Mouse (Mus musculus): Measurements from ENCODE around the gene Poll.

The Poll gene

GRCm38 (mm10) chr19:45531554-45531953 is 28.8 kb downstream of the Poll start:
- no peak for DNase-seq

DNA sequence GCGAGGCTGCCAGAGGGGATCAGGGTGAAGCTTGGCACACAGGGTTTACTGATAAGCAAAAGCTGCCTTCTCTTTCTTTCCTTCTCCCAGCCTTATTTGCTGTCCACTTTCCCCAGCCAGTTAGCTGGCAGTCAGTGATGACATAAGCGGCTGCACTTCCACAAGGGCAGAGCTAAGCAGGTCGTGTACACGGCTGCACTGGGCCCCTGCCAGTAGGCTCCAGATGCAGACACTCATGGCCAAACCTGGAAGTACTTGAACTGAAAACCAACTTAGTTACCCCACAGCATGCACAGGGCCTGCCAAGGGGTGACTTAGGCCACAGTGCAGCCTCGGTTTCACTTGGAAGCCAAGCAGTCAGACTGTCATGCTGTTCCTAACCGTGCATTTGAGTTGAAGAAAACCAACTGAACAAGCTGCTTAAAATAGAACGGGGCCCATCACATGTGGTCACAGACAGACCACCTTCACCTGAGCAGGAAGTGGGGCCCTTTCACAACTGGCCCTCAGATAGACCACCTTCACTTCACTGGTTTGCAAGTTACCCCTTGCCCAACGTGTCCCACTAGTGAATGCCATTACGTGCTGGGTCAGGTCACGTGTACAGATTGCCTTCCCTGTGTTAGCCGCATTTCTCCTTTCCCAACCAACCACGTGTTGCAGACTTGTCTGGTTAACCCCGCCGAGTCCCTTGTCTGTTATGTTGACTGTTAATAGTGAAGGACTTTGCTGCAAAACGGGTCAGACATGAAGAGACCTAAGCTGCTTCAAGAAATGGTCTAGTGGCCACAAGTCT is 29.9 kb downstream of the Poll start:
- no peak for DNase-seq

- no peak for DNase-seq
Measured at GRCm38 (mm10) chr19:45529294-45529693, 31.0 kb downstream of the Poll start.

DNA sequence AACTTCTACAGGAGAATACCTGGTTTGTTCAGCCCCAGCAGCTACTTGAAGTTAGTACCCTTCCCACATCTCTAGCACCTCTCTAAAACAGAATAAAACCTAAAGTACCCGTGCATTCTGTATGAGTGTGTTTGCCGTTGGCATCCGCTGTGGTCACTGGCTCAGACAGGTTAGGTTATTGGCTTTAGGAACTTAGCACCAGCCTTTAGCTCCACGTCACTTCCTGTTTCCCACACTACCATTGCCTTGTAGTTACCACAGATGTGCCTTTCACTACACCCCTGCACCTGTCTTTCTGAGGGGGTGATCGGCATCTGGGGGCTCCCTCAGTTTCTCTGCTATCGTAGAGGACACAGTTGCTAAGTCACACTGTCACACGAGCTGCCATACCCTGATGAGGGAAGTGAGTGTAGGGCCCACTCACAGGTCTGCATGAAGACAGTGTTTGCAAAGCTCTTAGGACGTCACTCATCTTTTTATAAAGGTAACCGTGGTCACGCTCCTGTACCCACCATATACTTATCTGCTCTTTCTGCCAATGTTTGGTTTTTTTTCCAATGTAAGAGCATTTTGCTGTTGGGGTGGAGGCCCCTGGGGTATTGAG is 32.3 kb downstream of the Poll start:
- no peak for DNase-seq

DNA sequence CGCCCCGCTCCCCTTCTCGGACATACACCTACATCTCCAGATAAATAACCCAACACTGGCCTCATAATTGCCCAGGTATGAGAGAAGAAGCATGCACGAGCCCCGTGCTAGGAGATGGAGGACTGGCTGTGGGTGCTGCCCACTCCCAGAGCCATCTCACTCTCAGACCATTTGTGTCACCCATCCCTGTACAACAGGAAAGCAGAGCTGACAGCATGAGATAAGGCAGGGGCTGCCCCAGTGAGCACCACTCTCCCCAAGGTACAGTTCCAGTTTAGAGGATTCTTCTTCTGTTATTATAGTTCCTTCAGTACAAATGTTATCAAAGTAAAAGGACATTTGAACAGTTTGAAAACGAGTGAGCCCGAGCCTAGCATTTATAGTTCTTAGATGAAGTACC is 32.9 kb downstream of the Poll start:
- DNase-seq = no peak

- DNase-seq = no peak
Measured at GRCm38 (mm10) chr19:45516264-45516663, 44.1 kb downstream of the Poll start.

DNA sequence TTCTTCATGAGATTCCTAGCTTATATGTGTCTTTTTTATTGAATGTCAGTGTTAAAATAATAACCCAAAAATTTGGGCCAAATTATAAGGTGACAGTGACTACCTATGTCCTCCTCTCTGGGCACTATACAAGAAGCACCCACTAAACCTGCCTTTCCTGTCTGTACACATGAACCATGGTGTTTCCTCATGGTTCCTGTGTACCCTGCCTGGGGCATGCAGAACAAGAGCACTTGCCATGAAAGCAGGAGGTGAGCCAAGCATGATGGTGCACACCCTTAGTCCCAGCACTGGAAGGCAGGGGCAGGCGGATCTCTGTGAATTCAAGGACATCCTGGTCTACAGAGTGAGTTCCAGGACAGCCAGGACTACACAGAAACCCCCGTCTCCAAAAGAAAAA is 45.0 kb downstream of the Poll start:
- DNase-seq = no peak

DNA sequence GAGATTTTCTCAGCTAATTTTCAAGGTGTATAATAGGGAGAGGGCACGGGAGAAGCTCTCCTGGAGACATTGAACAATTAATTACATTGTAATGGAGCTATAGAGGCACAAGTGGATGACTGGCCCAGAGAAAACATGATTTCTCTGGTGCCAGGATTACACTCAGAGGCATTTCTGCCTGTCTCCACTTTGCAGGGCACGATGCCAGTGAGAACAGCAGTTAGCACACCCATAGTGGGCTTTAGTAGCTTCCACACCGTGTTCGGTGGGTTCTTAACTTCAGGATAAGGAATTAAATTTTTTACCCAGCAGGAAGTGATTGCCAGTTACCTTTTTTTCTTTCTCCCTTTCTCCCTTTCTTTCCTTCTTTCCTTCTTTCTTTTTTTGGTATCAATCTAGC is 48.9 kb downstream of the Poll start:
- no peak for DNase-seq

DNA sequence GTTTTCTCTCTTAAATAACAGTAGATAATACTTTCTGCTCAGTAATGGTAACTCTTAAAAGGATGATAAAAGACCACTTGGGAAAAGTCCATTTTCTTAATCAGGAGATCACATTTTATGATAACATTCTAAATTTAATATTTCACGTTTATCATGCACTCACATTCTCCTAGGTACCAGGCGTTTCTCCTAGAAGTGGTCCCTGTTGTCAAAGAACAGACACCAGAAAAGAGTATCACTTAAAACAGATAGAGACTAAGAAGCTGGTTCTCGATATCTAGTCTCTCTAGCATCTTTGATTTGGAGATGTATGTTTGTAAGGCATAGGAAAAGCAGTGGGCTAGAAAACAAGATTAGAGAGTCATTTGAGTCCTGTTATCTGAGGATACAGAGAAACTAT is 49.7 kb downstream of the Poll start:
- DNase-seq = no peak

GRCm38 (mm10) chr19:45507531-45507930 is 52.8 kb downstream of the Poll start:
- DNase-seq = no peak

DNA sequence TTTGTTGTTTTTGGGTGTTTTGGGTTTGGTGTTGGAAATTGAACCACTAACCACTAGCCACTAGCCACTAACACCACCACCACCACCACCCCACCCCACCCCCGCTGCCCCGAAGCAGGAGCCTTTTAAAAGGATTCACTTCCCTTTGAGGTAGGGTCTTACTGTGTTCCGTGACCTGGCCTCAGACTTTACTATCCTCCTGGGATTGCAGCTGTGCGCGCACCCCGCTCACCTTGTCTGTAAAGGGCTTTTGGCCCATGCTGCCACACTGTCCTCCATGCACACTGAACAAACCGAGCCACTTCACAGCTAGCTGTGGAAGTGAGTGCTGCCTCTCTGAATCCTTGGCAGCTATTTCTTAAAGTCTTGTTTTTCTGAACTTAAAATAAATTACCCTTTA is 54.9 kb downstream of the Poll start:
- no peak for DNase-seq
